Mouse (Mus musculus) ovary, postnatal 36 days (tissue): ENCODE data around the gene Ttc22.

ENCODE experiments used
- DNase-seq: peaks from one replicate; pipeline ENCODE4 v3.0.0; 2022; ENCODE audit warnings: low spot score, mixed read lengths

The Ttc22 gene

DNA sequence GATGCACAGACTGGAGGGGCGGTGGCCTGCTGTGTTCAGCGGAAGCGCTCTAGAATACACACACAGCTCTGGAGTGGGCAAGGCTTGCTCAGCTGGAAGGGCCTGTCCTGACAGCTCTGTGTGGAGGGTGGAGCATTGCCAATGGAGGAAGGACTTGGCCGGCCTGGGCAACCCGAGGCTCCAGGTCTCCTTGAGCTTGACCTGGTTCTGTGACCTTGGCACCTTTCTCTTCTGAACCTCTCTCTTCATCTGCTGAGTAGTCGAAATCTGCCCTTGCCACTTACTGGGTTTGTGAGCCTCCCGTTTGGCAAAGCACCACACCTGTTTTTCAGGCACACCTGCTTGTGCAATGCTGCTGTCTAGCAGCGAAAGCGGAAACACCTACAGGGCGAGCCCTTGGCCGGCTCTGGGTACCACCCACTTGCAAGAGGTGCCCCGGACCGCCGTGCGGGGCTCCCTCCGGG lies at the start of gene Ttc22:
Gene Ttc22 (plus strand): TSS at position 403 of the 464 bp plus-strand sequence.
- peak; percentile 19 for DNase-seq

DNA sequence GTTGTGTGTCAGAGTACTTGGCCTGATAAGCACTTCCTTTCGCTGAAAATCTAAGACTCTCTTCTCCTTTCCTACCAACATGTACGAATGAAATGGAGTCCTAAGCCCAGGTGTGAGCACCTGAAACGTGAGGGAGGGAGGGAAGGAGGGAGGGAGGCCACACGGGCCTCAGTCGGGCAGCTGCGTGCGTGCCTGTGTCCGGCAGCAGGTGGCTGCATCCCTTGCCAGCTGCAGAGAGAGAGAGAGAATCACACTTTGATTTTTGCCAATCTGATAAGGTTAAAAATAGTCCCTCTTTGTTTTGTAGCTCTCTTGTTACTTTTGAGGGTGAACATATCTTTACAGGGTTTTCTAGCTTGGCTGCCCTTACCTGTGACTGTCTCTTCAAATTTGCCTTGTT lies 47.2 kb upstream of the Ttc22 start:
- DNase-seq = no peak

DNA sequence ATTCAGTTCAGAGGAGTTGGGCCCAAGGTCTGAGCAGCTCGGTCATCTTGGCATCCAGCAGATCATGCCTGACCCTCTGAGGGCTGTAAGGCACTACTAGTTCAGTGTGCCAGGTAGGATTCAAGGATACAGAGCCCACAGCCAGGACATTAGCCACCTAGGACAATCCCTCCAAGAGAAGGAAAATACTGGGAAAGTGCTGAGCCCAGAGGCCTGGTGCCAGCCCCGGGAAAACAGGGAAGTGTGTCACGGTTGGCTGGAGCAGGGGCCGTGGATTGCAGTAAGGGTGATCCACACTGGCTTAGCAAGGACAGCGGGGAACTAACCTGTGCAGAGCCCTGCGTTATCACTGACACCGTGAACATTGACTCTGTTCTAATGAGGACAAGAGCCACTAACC lies 44.7 kb upstream of the Ttc22 start:
- DNase-seq = no peak

DNA sequence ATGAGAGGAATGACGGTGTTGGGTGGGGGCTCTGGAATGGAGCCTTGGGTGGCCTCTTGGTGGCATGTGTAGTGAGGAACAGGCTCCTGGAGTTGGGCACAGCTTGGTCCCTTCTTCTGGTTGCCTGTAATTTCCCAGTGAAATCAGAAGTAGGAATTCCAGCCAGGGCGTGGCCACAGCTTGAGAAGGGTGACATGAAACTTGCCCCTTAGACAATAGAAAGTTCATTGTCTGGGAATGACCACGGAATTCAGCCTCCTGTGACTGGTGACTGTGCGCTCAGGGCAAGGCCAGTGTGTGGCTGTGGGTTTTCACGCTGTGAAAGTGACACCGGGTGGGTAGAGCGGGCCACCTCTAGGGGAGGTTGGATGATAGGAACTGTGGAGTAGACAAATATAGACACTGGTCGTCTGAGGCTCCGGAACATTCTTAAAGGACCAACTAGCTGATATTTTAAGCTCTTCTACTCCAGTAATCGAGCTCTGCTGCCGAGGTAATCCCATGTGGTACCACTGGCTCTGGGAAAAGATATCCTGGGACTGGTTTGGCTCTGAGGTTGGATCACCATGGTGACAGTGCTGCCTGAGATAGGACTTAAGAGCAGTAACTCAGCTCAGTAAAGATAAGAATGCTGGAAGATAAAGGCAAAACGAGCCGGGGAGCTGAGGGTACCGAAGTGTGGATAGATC lies 40.9 kb upstream of the Ttc22 start:
- DNase-seq = no peak

DNA sequence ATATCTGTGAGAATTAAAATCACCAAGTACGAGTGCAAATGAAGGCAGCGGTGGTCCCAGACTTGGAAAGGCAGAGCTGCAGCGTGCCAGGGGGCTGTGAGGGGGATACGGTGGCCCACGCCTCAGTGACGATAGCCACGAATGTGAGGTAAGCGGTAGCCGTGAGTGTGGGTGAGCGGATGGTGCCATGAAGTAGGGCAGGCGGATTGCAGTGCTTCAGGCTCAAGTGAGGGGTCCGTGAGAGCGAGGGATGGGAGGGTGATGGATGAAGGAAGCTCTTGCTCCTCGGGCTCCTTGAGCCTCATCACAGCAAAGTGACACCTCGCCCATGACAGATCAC lies 40.4 kb upstream of the Ttc22 start:
- no peak for DNase-seq

DNA sequence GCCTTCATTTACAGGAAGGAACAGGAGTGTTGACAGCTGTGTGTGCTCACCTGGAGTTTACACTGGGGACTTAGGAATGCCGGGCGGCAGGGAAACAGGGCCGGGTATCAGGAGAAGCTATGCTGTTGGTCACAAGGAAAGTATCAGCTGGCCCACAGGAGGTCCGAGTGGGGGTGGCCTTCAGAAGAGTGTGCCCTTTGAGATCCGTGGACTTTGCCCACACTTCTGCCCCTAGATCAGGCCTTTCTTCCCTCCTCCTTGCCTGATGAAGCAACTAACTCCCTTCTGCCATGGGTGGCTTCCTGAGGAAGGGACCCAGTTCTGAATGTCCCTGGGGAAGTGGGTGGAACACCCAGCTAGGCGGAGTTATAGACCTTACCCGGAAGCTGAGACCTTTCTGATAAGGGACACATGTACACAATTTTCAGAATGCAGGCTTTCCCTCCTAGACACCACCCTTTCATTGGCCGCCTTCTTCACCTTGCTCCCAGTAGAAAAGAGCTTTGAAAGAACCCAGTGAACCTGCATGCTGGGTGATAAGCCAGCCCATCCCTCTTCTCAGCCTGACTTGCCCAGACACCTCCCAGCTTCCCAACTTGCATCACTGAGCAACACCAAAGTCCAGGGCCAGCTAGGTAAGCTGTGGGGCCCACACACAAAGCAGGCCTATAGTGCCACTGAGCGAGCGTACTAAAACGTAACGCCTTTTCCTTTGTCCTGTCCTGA lies 39.6 kb upstream of the Ttc22 start:
- no peak for DNase-seq

DNA sequence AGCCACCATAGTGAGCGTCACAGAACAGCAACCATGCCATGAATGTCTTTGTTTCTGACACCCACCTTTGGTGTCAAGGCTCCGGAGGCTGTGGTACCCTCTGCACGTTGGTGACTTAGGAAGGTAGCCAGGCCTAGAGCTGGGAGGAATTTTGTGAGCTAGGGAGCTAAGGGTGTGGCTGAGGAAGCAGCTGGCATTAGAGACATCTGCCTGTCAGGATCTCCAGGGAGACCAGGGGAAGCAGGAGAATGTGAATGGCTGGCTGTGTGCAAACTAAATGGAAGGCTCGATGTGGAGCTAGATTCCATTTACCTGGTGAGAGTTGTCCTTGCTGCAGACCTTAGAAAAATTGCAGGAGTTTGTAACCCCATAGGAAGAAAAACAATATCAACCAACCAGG lies 37.6 kb upstream of the Ttc22 start:
- DNase-seq = no peak

DNA sequence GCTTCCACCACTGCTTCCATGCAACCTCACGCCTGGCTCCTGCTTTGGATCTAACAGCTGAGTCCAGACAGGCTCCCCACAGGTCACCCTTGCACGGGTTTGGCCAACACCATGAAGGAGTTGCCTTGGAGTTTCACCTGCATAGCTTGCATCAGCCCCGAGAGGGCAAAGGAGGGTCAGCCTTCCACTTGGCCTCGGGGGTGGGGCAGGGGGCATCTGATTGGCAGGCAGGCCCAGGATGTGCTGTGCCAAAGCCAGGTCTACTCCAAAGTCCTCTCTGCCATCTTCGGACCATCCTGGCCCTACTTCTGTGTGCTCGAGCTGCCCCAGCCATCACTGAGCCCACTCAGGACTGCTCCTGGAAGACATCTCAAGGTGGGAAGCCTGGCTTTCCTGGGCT lies 35.2 kb upstream of the Ttc22 start:
- DNase-seq = no peak

DNA sequence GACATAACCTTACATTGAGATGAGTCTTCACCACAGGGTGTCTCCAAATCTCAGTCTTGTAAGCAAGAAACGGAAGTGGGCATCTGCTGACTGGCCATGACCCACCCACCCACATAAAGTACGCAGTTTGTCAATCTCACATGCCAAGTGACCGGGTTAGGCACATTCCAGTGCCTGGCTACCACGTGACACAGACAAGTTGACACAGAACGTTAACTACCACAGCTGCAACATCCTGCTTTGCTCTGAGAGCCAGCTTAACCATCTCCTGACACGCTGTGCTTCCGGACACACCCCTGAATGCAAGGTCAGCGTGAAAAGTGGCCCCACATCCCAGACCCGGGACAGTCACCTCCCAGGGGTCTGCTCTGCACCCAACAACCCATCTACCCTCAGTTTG lies 32.1 kb upstream of the Ttc22 start:
- DNase-seq = no peak

DNA sequence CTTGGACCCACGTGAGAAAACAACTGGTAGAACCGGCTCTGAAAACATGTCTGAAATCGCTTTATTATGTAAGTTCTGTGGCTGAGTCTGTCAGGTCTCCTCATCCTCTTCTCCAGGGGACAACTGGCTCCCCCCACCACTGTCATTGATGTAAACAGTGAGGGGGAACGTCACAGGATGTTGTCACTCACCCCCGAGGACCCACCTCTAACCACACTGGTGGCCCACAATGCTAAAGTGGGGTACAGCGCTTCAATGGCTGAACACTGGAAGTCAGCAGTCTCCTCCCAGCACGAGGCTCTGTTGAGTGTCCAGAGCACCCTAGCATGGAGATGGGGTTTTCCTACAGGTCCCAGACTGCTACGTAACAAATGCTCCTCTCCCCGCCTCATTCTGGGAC lies 31.4 kb upstream of the Ttc22 start:
- no peak for DNase-seq

DNA sequence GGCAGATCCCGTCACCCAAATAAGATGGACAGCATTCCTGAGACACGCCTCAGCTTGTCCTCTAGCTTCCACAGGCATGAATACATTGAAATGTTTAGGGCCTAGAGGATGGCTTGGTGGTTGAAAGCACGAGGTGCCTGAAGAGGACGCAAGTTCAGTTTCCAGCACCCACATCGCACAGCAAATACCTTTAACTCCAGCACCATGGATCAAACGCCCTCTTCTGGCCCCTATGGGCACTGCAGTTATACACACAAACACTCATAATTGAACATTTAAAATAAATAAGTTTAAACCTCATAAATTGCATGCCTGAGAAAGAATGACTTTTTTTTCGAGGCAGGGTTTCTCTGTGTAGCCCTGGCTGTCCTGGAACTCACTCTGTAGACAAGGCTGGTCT lies 28.6 kb upstream of the Ttc22 start:
- no peak for DNase-seq

DNA sequence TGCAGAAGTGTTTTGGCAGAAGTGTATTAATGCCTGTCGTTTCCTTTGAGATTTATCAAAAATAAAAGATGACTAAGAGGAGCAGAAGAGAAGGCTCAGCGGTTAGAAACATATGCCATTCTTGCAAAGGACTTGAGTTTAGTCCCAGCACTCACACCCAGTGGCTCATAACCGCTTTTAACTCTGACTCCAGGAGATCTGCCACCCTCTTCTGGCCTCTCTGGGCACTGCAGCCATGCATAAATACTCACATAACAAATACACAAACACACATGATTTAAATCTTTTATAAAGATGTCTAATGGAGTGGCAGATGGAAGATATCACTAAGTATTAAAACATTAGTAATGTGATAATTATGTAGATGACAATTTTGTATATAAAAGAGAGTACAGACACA lies 26.0 kb upstream of the Ttc22 start:
- no peak for DNase-seq

DNA sequence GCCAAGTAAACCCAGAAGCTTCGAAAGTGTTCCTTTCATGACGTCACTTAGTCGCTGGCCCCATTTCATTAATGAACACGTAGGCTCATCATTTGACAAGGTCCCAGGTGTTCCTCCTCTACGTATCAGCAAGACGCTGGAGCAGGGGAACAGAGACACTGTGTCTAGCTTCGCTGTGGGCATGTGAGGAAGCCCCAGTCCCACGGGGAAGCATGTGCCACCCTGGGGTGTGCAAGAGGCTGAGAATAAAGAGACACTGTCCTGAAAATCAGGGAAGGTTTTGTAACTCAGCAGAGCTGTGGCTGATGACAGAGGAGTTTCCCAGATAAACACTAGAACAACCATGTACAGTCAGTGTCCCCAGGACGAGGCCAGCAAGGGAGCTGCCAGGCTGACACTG lies 25.2 kb upstream of the Ttc22 start:
- no peak for DNase-seq

DNA sequence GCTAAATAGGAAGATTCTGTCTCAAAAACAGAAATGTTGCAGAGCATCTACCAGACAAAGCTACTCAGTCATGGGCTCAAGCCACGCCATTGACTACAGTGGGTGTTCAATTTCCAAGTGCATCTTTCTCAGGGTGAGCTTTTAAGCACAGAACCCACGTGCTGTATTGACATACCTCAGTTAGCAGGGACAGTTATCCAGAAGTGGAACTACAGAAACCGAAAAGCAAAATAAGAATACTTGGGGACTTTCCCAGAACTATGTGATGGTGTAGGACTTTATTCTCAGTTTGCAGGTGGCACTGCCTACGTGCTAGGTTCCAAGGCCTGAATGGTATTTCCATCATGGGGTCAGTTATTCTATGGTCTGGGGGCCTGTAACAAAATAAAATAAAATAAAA lies 24.5 kb upstream of the Ttc22 start:
- no peak for DNase-seq

DNA sequence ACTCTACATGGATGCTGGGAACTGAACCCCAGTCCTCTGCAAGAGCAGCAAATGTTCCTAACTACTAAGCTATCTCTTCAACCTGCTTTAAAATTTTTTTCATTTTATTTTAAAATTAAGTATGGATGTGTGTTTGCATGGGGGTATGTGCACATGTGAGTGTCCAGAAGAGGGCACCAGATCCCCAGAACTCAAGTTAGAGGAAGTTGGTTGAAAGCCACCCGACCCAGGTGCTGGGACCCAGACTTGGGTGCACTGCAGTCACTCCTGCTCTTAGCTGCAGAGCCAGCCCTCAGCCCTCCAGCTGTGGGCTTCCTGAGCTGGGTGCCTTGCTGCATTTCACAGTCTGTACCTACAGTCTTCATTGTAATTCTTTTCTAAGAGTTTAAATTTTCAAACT lies 22.8 kb upstream of the Ttc22 start:
- no peak for DNase-seq

DNA sequence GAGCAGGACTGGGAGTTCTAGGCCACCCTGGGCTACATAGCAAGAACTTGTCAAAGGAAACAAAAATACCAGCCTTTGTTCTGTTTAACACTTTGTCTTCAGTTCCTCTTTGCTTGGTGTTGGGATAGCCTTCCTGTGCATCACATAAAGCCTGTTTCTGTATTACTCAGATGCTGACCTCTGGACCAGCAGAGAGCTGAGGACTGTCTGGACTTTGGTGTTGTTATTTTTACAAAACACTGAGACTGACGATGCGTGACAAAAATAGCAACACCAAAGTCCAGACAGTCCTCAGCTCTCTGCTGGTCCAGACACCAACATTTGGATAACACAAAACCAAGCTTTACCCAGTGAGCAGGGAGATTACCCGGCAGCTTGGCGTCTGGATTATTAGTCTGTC lies 21.5 kb upstream of the Ttc22 start:
- DNase-seq = no peak

DNA sequence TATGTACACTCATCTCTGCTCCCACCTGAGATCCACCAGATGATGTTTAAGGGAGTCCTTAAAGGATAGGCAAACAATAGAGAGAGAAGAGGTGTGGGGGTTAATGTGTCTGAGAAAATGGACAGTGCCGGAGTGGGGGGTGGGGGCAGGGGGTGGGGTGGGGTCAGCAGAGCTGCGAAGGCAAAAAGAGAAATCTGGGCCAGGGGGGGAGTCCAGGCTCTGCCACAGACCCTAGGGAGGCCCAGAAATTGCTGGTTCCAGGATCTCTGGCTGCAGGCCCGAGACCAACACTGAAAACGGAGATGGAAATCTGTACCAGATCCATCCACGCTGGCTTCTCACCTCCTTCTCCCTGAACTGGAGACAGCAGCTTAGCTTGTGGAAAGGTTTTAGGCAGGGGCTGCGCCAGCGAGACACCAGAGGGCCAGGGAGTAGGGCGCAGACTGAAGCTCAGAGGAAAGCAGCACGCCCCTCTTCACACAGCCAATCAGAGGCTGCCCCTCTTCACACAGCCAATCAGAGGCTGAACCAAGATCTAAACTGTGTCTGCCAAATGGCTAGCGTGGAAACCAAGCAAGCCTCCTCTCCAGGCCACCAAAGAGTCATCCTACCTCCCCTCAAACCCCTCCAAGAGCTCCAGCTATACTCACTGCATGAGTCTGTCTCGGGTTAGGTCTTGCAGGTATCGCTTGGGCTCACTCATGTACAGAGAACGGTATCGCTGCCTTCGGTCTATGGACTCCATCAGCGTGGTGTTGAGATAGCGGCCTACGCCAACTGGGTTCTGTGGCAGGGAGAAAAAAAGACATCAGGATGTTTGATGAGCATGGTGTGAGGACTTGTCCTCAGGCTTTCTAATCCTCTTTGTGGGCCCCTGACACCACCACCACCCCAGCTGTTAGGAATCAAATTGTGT lies 15.3 kb upstream of the Ttc22 start:
- no peak for DNase-seq

DNA sequence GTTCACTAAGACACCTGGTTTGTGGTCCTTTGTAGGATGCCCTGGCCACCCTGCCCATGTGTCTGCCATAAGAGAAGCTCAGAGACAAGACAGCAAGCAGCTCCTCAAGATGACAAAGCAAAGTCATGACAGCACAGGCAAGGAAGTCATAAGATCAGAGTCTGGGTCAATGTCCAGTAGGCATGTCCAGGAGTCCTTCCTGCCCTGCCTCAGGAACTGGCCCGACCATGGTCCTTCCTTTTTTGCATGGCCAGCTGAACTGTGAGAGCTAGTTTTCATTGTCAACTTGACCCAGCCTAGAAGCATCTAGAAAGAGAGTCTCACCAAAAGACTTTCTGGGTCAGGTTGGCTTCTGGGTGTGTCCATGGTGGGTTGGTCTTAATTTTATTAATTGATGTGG lies 14.3 kb upstream of the Ttc22 start:
- DNase-seq = no peak

DNA sequence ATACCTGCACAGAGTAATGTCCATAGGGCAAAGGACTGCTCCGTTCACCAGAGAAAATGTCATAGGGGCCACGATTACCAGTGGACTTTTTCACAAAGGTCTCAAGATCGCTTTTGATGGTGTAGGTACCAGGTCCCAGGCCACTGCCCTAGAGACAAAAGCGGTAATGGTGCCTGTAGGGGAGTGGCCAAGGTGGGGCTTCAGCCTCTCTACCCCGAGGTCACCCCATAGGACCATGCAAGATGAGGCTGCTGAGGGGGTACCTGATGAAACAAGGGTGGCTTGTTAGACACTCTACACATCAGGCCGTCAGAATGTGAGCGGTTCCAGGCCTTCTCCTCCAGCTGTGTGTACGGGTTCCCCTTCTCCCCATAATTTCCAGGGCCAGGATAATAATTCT lies 9.1 kb upstream of the Ttc22 start:
- DNase-seq = no peak

DNA sequence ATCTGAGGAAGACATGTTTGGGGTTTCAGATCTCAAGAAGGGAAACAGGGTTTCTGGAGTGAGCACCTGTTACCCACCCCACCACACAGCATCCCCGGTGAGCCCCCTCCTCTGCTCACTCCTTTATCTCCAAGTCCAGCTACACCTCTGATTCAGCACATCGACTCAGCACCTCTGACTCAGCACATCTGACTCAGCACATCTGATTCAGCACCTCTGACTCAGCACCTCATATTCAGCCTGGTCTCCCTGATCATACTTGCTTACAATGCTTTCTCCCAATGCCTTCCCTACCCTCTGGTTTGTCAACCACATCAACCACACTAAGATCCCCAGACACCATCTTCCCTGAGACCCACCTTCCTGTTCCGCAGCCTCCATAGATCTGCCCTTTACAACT lies 8.7 kb upstream of the Ttc22 start:
- DNase-seq = no peak

DNA sequence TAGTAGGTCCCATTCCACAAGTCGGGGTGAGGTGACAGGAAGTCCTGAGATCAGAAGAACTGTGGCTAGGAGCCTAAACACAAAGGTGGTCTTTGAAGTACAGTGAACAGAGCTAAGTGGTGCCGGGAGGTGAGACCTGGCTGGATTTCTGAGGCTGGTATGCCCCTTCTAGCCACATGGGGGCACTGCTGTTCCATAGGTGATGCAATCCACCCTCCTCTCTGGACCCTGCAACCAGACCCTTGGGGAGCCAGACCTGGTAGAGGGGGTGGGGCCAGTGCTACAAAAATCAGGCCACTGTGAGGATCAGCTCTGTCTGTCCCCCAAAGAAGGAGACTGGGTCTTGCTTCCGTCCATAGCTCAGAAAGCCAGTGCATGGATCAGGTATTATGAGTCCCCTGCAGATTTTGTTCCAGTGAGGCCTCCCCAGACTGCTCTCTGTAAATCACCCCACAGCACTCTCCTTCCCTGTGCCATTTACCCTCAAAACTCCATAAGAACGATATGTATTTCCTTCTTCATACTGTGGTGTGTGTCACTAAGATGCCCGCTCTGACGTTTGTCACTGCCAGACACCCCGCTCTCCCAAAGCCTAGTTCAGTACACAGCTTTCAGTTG lies 7.9 kb upstream of the Ttc22 start:
- peak; percentile 61 for DNase-seq

DNA sequence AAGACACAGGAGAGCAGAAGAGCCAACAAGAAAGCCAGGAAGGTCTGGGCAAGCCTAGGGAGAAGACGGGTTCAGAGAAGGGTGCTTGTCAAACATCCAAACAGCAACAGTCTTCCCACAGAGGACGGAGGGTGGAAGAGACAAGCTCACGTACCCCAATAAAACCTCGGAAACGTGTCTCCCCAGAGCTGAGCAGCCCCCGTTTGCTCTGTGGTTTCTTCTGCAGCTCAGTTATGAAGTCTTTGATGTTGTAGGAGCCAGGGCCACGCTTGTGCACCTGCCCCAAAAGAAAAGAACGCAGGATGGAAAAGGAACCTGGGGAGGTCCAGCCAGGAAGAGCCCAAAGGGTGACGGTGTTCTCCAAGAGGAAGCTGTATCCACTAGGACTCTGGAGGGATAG lies 7.4 kb upstream of the Ttc22 start:
- DNase-seq = no peak

DNA sequence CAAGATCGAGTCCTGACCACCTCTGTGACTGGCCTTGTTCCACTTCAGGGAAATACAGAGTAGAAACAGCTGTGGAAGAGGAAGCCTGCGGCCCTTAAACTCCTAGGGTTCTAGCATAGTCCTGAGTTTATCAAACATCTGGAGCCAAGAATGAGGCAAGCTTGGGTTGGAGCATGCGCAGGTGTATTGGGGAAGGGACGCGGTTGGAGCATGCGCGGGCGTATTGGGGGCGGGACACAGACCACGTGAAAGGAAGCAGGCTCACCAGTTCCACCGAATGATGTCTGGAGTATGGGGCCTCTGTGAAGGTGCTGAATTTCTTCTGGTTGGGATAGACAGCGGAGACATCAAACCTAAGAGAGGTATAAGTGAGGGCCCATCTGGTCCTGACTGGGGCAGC lies 6.6 kb upstream of the Ttc22 start:
- no peak for DNase-seq
